Mouse (Mus musculus): ENCODE measurements at regions not wholly inside any gene's neighbourhood (a gene's known extent, or its start where the extent isn't known, plus 50 kb on each side); places are given as distances from the start of the nearest gene placed in this dataset.

DNA sequence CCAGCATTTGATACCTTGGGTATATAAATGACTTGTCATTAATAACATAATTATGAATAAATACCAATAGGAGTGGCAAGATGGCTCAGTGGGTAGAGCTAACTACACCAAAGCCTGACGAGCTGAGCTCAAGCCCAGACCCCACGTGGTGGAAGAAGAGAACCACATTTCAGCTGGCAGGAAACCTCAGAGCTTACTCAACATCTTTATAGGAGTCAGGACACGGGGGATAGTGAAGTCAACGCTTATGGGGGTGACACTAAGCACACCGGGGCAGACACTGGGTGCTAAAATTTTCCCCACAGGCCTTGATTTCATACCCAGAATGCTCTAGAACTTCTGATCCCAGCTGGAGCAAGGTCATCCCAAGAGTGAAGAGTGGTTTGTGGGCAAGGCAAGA is 259.3 kb downstream of the Setd4 start:
- WGBS: 84% methylated on average over 5 of the region's 5 CpGs
- Histone ChIP-seq H3K27me3 (ENCODE audit: control insufficient read depth, insufficient read depth, low read length) (no peaks in the 10 kb centered on the region), H3K4me2 (replicated peaks; ENCODE audit: low read depth, low read length) (no peak overlapping the region), H3K36me3 (ENCODE audit: control insufficient read depth, insufficient read depth, low read length) (no peaks in the 10 kb centered on the region), H3K9me3 (ENCODE audit: control insufficient read depth, low read length) (no peaks in the 10 kb centered on the region), H3K27ac (ENCODE audit: low read depth, low read length) (no peak overlapping the region), H3K4me1 (ENCODE audit: control insufficient read depth, insufficient read depth, low read length) (0 out of 2 replicates have a peak, but pooled peaks cover 3% of the 10 kb centered on the region), H3K9ac (ENCODE audit: low read depth, low read length) (no peak overlapping the region), H3K4me3 (ENCODE audit: low read length) (no peak overlapping the region)
- no peak for ATAC-seq (ENCODE audit: low FRiP score, low TSS enrichment)

DNA sequence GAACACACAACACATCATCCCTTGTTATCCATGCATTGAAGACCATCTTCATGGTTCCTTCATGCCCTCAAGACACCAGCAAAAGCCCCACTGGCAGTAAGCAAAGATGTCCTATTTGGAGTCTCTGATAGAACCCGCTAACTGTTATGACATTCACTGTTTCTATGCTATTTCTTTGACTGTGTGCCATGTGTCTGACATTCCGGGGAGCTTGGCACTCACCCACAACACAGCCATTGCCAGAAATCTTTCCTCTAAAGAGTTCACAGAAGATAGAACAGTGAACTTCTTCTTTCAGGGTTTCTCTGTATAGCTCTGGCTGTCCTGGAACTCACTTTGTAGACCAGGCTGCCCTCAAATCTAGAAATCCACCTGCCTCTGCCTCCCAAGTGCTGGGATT is 261.2 kb downstream of the Setd4 start:
- H3K4me2 ChIP-seq (replicated peaks; ENCODE audit: low read depth, low read length): no peak overlapping the region

DNA sequence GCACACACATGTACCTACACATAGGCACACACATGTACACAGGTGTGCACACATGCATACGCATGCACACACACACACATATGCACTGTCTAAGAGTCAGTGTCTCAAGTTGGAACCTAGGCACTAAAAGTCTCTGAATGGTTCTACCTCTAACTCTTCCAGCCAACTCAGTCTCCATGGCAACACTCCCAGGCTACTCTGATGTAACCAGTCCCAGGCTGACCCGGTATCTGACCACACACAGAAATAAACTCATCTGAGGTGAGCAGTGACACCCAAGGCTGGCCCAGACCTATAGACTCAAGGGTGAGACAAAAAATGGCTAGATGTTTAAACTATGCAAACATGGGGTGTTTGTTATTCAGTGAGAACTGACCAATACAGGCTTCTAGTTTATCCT is 262.1 kb downstream of the Setd4 start:
- Histone ChIP-seq H3K36me3 (ENCODE audit: control insufficient read depth, insufficient read depth, low read length) (no peaks in the 10 kb centered on the region), H3K4me1 (ENCODE audit: control insufficient read depth, insufficient read depth, low read length) (0 out of 2 replicates have a peak, but pooled peaks cover 3% of the 10 kb centered on the region), H3K27ac (ENCODE audit: low read depth, low read length) (no peak overlapping the region), H3K4me2 (replicated peaks; ENCODE audit: low read depth, low read length) (no peak overlapping the region), H3K9me3 (ENCODE audit: control insufficient read depth, low read length) (no peaks in the 10 kb centered on the region), H3K9ac (ENCODE audit: low read depth, low read length) (no peak overlapping the region), H3K4me3 (ENCODE audit: low read length) (no peak overlapping the region), H3K27me3 (ENCODE audit: control insufficient read depth, insufficient read depth, low read length) (no peaks in the 10 kb centered on the region)
- no peak for ATAC-seq (ENCODE audit: low FRiP score, low TSS enrichment)
- WGBS: 85% methylated on average over 2 of the region's 2 CpGs

More for the DNA sequence above, 261.2 kb downstream of the Setd4 start:
- Histone ChIP-seq H3K4me1 (ENCODE audit: control insufficient read depth, insufficient read depth, low read length) (0 out of 2 replicates have a peak, but pooled peaks cover 3% of the 10 kb centered on the region), H3K27ac (ENCODE audit: low read depth, low read length) (no peak overlapping the region), H3K27me3 (ENCODE audit: control insufficient read depth, insufficient read depth, low read length) (no peaks in the 10 kb centered on the region), H3K36me3 (ENCODE audit: control insufficient read depth, insufficient read depth, low read length) (no peaks in the 10 kb centered on the region), H3K9me3 (ENCODE audit: control insufficient read depth, low read length) (no peaks in the 10 kb centered on the region), H3K9ac (ENCODE audit: low read depth, low read length) (no peak overlapping the region), H3K4me3 (ENCODE audit: low read length) (no peak overlapping the region)
- WGBS: 94% methylated on average over 2 of the region's 2 CpGs
- no peak for ATAC-seq (ENCODE audit: low FRiP score, low TSS enrichment)

DNA sequence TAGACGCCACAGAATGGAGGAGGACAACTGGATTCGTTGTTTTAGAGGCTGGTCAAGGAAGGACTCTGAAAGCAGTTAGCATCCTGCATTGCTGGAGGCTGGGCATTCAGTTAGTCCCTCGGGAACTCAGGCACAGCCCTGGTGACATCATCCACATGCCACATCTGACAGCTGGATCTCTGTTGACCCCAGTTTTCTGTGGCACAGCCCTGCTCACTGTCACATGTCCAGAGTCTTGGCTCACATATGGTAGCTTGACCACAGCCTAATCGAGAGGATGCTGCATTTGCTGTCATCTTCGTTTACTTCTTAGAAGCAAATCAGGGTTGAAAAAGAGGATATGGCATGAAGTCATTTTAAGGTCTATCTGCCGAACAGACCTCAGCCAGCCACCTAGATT is 265.1 kb downstream of the Setd4 start:
- Histone ChIP-seq H3K36me3 (ENCODE audit: control insufficient read depth, insufficient read depth, low read length) (no peaks in the 10 kb centered on the region), H3K27me3 (ENCODE audit: control insufficient read depth, insufficient read depth, low read length) (no peaks in the 10 kb centered on the region), H3K9me3 (ENCODE audit: control insufficient read depth, low read length) (no peaks in the 10 kb centered on the region), H3K27ac (ENCODE audit: low read depth, low read length) (no peak overlapping the region), H3K4me3 (ENCODE audit: low read length) (no peak overlapping the region), H3K9ac (ENCODE audit: low read depth, low read length) (no peak overlapping the region), H3K4me2 (replicated peaks; ENCODE audit: low read depth, low read length) (no peak overlapping the region), H3K4me1 (ENCODE audit: control insufficient read depth, insufficient read depth, low read length) (no peaks in the 10 kb centered on the region)
- no peak for ATAC-seq (ENCODE audit: low FRiP score, low TSS enrichment)
- WGBS: 78% methylated on average over 6 of the region's 6 CpGs

DNA sequence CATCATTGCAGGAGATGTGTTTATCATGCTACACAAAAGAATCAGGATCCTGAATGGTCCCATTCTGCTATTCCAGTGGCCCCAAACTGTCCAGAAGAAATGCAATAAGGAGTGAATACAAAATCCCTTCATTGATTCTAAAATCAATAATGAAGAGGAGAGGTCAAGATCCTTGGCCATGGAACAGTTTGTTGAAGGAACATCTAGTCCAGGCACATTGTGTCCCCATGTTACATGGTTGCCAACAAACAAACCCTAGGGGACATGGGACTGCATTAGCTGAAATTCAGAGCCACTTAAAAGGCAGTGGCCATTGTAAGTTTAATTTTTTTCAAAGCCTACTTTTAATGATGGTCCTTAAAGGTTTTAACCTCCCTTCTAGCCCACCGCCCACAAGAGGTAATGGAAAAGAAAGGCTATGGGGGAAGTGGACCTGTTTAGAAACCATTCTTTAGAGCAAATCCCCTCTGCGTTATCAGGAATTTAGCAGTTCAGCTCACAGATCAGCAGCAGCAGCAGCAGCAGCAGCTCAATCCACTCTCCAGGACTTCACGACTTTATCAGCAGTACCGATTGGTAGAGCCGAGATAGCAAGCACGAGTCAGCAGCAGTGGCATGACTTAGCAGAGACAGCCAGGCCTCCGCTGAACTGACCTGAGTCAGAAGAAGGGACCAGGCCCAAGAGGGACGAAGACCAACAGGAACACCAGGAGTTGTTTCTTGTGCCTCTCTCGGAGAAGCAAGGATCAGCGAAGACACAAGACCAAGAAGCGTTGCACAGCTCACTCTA is 268.3 kb downstream of the Setd4 start:
- 89% methylated on average over 11 of the region's 11 CpGs for WGBS
- Histone ChIP-seq H3K27me3 (ENCODE audit: control insufficient read depth, insufficient read depth, low read length) (no peaks in the 10 kb centered on the region), H3K4me2 (replicated peaks; ENCODE audit: low read depth, low read length) (no peak overlapping the region), H3K9me3 (ENCODE audit: control insufficient read depth, low read length) (no peaks in the 10 kb centered on the region), H3K4me3 (ENCODE audit: low read length) (no peak overlapping the region), H3K9ac (ENCODE audit: low read depth, low read length) (no peak overlapping the region), H3K4me1 (ENCODE audit: control insufficient read depth, insufficient read depth, low read length) (no peaks in the 10 kb centered on the region), H3K27ac (ENCODE audit: low read depth, low read length) (no peak overlapping the region), H3K36me3 (ENCODE audit: control insufficient read depth, insufficient read depth, low read length) (no peaks in the 10 kb centered on the region)
- ATAC-seq (ENCODE audit: low FRiP score, low TSS enrichment): no peak

DNA sequence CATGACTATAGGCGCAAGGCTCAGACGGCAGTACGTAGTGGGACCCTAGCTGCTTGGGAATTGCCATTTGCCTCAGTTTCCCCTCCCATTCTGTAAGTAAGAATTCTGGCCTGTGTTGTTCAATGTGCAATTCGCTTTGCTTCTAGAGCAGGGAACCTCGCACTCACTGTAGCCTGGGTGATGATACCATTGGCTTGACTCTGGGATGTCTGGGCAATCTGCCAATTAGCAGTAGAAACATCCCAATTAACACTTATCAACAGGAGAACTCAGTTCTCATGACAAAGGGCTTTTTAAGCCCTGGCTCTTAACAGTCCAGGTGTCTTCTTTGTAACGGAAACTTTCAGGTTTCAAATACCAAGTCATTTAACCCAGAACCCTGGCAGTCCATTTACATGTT is 270.2 kb downstream of the Setd4 start:
- ATAC-seq (ENCODE audit: low FRiP score, low TSS enrichment): no peak
- no peaks in the 10 kb centered on the region for H3K9me3 ChIP-seq (ENCODE audit: control insufficient read depth, low read length)
- no peak overlapping the region for H3K4me3 ChIP-seq (ENCODE audit: low read length)
- H3K4me1 ChIP-seq (ENCODE audit: control insufficient read depth, insufficient read depth, low read length): no peaks in the 10 kb centered on the region
- H3K4me2 ChIP-seq (replicated peaks; ENCODE audit: low read depth, low read length): no peak overlapping the region
- WGBS: 72% methylated on average over 6 of the region's 6 CpGs
- H3K36me3 ChIP-seq (ENCODE audit: control insufficient read depth, insufficient read depth, low read length): no peaks in the 10 kb centered on the region
- no peak overlapping the region for H3K9ac ChIP-seq (ENCODE audit: low read depth, low read length)
- no peaks in the 10 kb centered on the region for H3K27me3 ChIP-seq (ENCODE audit: control insufficient read depth, insufficient read depth, low read length)
- no peak overlapping the region for H3K27ac ChIP-seq (ENCODE audit: low read depth, low read length)

DNA sequence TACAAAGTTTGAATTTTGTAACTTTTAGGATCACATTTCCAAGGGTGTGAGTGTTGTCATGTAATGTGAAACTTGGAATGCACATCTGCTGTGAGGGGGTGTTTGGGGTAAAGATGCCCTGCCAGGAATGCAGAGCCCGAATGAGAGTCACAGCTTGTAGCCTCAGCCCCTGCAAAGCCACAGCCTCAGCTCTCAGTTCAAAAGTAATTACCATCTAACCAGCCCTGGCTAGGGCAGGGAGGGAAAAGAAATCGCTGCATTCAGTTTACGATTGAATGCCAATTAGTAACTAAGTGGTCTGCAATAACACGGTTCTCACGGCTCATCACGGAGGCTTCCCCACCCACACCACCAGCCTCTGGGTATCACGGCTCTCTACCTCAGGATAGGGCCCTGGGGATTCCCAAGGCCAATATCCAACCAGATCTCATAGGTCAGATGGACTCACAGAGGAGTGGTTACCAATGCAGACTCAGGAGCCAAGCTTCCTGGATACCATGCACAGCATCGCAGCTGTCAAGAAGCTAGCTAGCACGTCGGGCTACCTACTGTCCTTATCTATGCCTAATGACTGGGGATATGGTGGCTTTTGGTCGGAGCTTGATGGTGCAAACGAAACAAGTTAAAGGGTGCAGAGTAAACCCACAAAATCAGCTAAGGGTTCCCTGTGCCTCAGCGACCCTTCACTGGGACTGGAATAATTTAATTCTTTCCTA is 275.0 kb downstream of the Setd4 start:
- Histone ChIP-seq H3K36me3 (ENCODE audit: control insufficient read depth, insufficient read depth, low read length) (no peaks in the 10 kb centered on the region), H3K4me3 (ENCODE audit: low read length) (no peak overlapping the region), H3K27me3 (ENCODE audit: control insufficient read depth, insufficient read depth, low read length) (no peaks in the 10 kb centered on the region), H3K4me2 (replicated peaks; ENCODE audit: low read depth, low read length) (no peak overlapping the region), H3K9ac (ENCODE audit: low read depth, low read length) (no peak overlapping the region), H3K4me1 (ENCODE audit: control insufficient read depth, insufficient read depth, low read length) (no peaks in the 10 kb centered on the region), H3K27ac (ENCODE audit: low read depth, low read length) (no peak overlapping the region), H3K9me3 (ENCODE audit: control insufficient read depth, low read length) (peaks cover 7% of the 10 kb centered on the region; the same call in 1 of the 2 replicates)
- WGBS: 27% methylated on average over 13 of the region's 13 CpGs
- ATAC-seq (ENCODE audit: low FRiP score, low TSS enrichment): 0 out of 2 replicates have a peak, but pooled peaks have one; percentile 24

DNA sequence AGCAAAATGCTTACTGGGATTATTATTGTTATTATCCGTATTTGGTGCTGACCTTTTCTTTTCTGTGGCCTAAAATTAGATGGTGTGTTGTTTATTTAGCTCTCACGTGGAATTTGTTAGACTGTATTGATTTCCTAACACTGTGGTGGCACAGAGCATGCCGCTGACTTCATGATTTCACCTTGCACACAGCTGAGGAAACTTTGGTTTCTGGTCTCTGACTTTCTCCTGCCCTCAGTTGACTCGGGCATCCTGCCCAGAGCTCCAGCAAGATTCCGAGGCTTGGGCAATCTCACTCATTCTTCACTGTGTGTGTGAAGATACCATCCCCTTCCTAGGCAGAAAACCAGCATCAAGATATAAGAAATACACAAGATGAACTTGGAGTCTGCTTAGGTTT is 279.0 kb downstream of the Setd4 start:
- H3K36me3 ChIP-seq (ENCODE audit: control insufficient read depth, insufficient read depth, low read length): no peaks in the 10 kb centered on the region
- 88% methylated on average over 5 of the region's 5 CpGs for WGBS

DNA sequence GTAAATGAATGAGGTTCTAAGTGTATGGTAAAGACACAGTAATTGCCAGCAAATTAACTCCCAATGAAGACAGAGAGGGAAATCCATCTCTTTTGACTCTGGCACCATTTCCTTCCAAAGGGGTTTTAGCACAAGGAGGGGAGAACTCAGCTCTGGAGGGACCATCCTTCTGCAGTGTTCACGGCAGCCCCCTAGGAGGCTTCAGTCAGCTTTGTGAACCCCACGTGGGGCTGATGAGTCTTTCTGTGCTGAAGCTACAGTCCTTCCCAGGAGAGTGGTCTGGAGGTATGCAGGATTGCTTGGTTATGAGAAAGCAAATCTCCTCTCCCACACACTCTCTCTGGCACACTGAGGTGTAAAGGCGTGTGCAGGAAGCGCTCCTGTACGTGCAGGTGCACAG is 280.7 kb downstream of the Setd4 start:
- H3K36me3 ChIP-seq (ENCODE audit: control insufficient read depth, insufficient read depth, low read length): no peaks in the 10 kb centered on the region
- no peaks in the 10 kb centered on the region for H3K27me3 ChIP-seq (ENCODE audit: control insufficient read depth, insufficient read depth, low read length)
- H3K27ac ChIP-seq (ENCODE audit: low read depth, low read length): no peak overlapping the region
- no peaks in the 10 kb centered on the region for H3K4me1 ChIP-seq (ENCODE audit: control insufficient read depth, insufficient read depth, low read length)
- H3K9ac ChIP-seq (ENCODE audit: low read depth, low read length): no peak overlapping the region
- peaks cover 7% of the 10 kb centered on the region; the same call in 1 of the 2 replicates for H3K9me3 ChIP-seq (ENCODE audit: control insufficient read depth, low read length)
- H3K4me2 ChIP-seq (replicated peaks; ENCODE audit: low read depth, low read length): no peak overlapping the region
- H3K4me3 ChIP-seq (ENCODE audit: low read length): no peak overlapping the region
- whole genome bisulfite sequencing: 60% methylated on average over 5 of the region's 5 CpGs
- no peak for ATAC-seq (ENCODE audit: low FRiP score, low TSS enrichment)

More for the DNA sequence above, 279.0 kb downstream of the Setd4 start:
- H3K27me3 ChIP-seq (ENCODE audit: control insufficient read depth, insufficient read depth, low read length): no peaks in the 10 kb centered on the region
- H3K4me1 ChIP-seq (ENCODE audit: control insufficient read depth, insufficient read depth, low read length): no peaks in the 10 kb centered on the region
- ATAC-seq (ENCODE audit: low FRiP score, low TSS enrichment): no peak
- H3K9me3 ChIP-seq (ENCODE audit: control insufficient read depth, low read length): peaks cover 7% of the 10 kb centered on the region; the same call in 1 of the 2 replicates
- no peak overlapping the region for H3K4me3 ChIP-seq (ENCODE audit: low read length)
- no peak overlapping the region for H3K4me2 ChIP-seq (replicated peaks; ENCODE audit: low read depth, low read length)
- no peak overlapping the region for H3K27ac ChIP-seq (ENCODE audit: low read depth, low read length)
- H3K9ac ChIP-seq (ENCODE audit: low read depth, low read length): no peak overlapping the region
